Mouse (Mus musculus) thymus, postnatal 36 days (tissue): Measurements from ENCODE around the gene H2-K1.
A peak's percentile ranks its signal among the peaks of the same experiment; 100 is the strongest.
"Not testable (repeated sequence)": the region's sequence is repeated elsewhere in the genome, so short reads cannot be mapped to it uniquely, and the experiment has no call there.

ENCODE experiments used
- DNase-seq, 2 experiments: peaks; one replicate each; pipeline ENCODE4 v3.0.0; 2022; ENCODE audit warnings: mixed read lengths in 2 of 2

Gene H2-K1

DNA sequence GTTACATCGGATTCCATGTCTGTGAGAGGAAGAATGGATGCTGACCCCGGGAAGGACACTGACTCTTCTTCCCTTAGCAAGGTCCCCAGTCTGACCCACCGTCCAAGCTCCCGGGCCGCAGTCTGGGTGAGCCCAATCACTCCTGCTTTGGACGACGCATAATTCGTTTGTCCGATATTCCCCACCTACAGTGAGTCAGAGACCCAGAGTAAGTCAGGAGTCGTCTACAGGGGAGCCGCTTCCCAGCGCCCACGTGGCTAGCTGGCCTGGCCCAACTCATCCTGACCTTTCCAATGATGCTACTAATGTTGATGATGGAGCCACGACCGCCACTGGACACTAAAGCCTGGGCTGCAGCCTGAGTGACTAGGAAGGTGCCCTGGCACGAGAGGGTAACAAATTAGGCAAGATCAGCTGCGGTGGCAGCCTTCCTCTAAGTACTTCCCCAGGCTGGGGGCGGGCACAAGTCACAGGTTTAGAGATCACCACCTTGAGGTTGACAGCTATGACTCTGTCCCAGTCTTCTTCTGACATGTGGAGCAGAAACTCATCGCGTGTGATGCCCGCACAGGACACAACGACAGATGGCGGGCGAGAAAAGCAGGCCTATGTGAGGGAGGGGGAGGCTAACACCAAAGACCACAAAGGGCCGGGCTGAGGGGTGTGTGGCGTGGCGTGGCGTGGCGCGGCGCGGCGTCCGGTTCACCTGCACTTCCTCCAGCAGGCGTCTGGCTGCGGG is 26.9 kb upstream of the H2-K1 start:
- peak; percentile 53 to 69 for DNase-seq

- DNase-seq = no peak
Observed at GRCm38 (mm10) chr17:34026221-34026620, 26.1 kb upstream of the H2-K1 start.

- DNase-seq = peak in 1 of 2 experiments; percentile 39
Observed at GRCm38 (mm10) chr17:34025756-34026151, 25.6 kb upstream of the H2-K1 start.

DNA sequence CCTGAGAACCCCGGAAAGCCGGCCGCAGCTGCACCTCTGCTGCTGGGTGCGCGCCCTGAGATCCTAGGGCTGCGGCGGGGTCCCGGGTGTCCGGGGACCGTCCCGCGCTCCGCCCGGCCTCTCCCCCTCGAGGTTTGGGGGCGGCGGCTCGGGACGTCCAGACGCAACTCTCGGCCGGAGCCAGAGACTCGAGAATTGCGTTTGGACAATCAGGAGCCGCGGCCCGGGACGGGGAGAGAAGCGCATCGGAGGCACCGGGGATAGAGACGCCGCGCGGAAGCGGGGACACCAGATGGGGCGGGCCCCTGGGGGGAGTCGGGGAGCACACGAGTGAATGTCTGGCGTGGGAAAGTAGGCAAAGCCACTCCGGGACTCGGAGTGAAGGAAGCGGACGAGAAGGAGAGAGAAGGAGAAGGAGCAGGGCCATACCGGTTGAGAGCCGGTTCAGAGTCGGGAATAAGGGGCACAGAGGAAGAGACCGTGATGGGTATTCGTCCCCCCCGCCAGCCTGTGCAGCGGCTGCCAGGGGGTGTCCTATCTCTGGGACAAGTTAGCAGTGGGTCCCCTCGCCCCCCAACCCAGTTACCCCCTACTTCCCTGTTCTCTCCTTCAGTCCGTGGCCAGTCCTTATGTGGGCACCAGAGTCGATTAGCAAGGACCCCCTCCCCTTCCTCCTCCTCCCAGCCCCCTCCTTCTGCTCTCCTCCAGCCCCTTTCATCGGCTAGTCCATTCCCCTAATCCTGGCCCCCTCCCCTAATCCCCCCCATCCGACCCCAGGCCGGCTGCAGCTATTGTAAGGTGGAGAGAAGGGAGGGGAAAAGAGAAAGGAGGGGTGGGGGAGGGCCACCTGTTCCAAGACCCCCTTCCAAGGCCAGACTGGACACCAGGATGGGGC is 25.0 kb upstream of the H2-K1 start:
- DNase-seq = no peak

DNA sequence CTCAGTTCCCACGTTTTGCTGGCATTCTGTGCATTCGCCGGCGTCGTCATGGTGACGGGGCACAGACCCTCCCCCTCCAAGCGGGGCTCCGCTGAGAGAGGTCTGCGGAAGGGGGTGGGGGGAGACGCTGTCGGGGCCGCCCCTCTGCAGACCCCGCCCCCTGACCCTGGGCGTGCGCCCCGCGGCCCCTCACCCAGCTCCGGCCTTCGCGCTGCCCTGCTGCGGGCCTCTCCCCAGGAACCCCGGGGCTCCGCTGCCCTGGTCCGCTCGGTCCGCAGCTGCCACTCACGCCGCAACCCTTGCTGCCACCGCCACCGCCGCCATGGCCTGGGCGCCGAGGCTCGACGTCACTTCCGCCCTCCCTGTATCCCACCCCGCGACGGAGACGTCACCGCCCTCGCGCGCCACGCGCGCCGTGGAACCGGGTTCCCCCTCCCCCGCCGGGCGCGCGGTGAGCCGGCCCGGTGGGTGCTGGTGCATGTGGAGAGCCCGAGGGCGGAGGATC is 24.2 kb upstream of the H2-K1 start, which contains the start of gene Ring1:
Gene Ring1 (minus strand): TSS at position 364 of the 505 bp plus-strand sequence.
- peak; percentile 90 to 92 for DNase-seq

- DNase-seq = peak in 1 of 2 experiments; percentile 10
Observed at GRCm38 (mm10) chr17:34023678-34024077, 23.5 kb upstream of the H2-K1 start.

- peak in 1 of 2 experiments; percentile 29 for DNase-seq
Observed at GRCm38 (mm10) chr17:34022987-34023386, 22.8 kb upstream of the H2-K1 start.

DNA sequence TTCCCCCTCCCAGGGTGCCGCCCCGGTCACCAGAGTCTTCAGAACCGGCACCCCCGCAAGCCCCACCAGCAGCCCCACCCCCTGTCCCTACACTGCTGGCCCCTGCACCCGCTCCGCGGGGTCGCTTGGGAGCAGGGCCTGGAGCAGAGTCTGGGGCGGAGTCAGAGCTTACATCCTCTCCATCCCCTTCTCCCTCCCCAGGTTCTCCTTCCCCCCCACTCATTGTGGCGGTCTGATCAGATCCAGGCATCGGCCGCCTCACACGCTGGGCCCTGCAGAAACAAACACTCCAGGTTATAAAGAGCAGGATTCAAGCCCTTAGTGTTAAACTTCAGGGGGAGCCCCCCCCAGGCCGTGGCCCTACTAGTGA is 22.3 kb upstream of the H2-K1 start:
- peak in 1 of 2 experiments; percentile 37 for DNase-seq

- DNase-seq = peak in 1 of 2 experiments; percentile 20
Observed at GRCm38 (mm10) chr17:34021539-34022413, 21.6 kb upstream of the H2-K1 start.

GRCm38 (mm10) chr17:34013436-34013835 is 13.3 kb upstream of the H2-K1 start:
- no peak for DNase-seq

- no peak for DNase-seq
Observed at GRCm38 (mm10) chr17:34010156-34010555, 10.0 kb upstream of the H2-K1 start.

- DNase-seq = no peak
Observed at GRCm38 (mm10) chr17:34006570-34006969, 6.4 kb upstream of the H2-K1 start.

- peak; percentile 64 to 71 for DNase-seq
Observed at GRCm38 (mm10) chr17:34003426-34003825, 3.3 kb upstream of the H2-K1 start.

GRCm38 (mm10) chr17:34000796-34001195 is 649 bp upstream of the H2-K1 start:
- not testable (repeated sequence) for DNase-seq

GRCm38 (mm10) chr17:33999341-34000149 is 602 bp downstream of the H2-K1 start:
- peak in 1 of 2 experiments; percentile 35 for DNase-seq

GRCm38 (mm10) chr17:33998697-33999096 is 1.4 kb downstream of the H2-K1 start:
- DNase-seq = not testable (repeated sequence)

GRCm38 (mm10) chr17:33997025-33997424 is 3.1 kb downstream of the H2-K1 start:
- not testable (repeated sequence) for DNase-seq

DNA sequence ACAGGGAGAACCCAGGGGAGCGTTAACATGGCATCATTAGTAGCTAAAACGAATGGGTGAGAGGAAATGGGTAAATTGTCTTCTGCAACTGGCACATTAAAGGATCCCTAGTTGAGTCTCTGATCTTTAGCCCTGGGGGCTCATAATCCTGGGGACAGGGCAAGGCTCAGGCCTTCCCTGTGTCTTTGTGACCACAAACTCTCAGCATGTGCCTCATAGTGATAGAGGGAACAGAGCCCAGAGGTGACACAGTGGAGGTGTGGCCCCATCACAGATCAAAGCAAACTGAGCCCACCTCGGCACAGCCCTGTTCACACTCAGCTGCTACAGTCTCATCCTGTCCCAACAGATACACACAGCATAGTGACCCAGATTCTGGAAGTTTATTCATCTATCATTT is 4.5 kb downstream of the H2-K1 start:
- DNase-seq = no peak

GRCm38 (mm10) chr17:33994959-33995358 is 5.2 kb downstream of the H2-K1 start:
- no peak for DNase-seq

- DNase-seq = peak in 1 of 2 experiments; percentile 27
Observed at GRCm38 (mm10) chr17:33991788-33992664, 8.1 kb downstream of the H2-K1 start.
